Mouse (Mus musculus) MEL (cell line): ENCODE results near the gene Rbmxl1.

Experiments
- CHD1 ChIP-seq: IDR thresholded peaks from 2 replicates; pipeline ENCODE4 v1.6.1; 2012; ENCODE audit warnings: low read depth, mild to moderate bottlenecking, inconsistent platforms, low read length, improper control_type of control experiment
- CTCF ChIP-seq, 3 experiments: IDR thresholded peaks in 2 of 3; conservative IDR thresholded peaks in 1 of 3; 2 replicates each; pipeline ENCODE4 v1.5.1; 2011 to 2012; ENCODE audit warnings: low read length in 3 of 3, low read depth in 2 of 3, mild to moderate bottlenecking in 2 of 3, improper control_type of control experiment in 1 of 3, inconsistent platforms in 1 of 3, mixed read lengths in 1 of 3, moderate library complexity in 1 of 3; ENCODE audit not compliant: control insufficient read depth in 1 of 3, insufficient read depth in 1 of 3, poor library complexity in 1 of 3, severe bottlenecking in 1 of 3
- MAFK ChIP-seq: IDR thresholded peaks from 2 replicates; pipeline ENCODE4 v1.6.1; 2011; ENCODE audit warnings: low read depth, mild to moderate bottlenecking, low read length, improper control_type of control experiment, borderline replicate concordance
- TBP ChIP-seq: IDR thresholded peaks from 2 replicates; pipeline ENCODE4 v1.8.0; 2011; ENCODE audit warnings: low read depth, low read length, improper control_type of control experiment
- USF2 ChIP-seq, 2 experiments: IDR thresholded peaks; 2 replicates each; pipeline ENCODE4 v1.6.1; 2011 to 2012; ENCODE audit warnings: improper control_type of control experiment in 2 of 2, low read length in 2 of 2, borderline replicate concordance in 1 of 2, inconsistent platforms in 1 of 2, low read depth in 1 of 2, mild to moderate bottlenecking in 1 of 2; ENCODE audit not compliant: insufficient read depth in 1 of 2

- TF ChIP-seq MAFK (no peak), TBP (no peak), CHD1 (no peak), CTCF (IDR thresholded peaks at IDR 0.05 in 2 of 3, conservative IDR thresholded peaks at IDR 0.05 in 1 of 3; ENCODE audit: control insufficient read depth in 1 of 3, insufficient read depth in 1 of 3, low read depth in 2 of 3, low read length in 3 of 3, poor library complexity in 1 of 3, severe bottlenecking in 1 of 3) (no peak), USF2 (IDR thresholded peaks at IDR 0.05; ENCODE audit: borderline replicate concordance in 1 of 2, insufficient read depth in 1 of 2, low read depth in 1 of 2, low read length in 2 of 2) (no peak)
These were observed 25.3 kb upstream of the Rbmxl1 start for GRCm38 (mm10) chr8:78533981-78534380.
